Mouse (Mus musculus) layer of hippocampus, adult 9-10 months (tissue): ENCODE measurements around the gene Camta1.

Experiments
- DNase-seq: peaks from one replicate; pipeline ENCODE4 v3.0.0; 2022; ENCODE audit warnings: low spot score

Gene Camta1

DNA sequence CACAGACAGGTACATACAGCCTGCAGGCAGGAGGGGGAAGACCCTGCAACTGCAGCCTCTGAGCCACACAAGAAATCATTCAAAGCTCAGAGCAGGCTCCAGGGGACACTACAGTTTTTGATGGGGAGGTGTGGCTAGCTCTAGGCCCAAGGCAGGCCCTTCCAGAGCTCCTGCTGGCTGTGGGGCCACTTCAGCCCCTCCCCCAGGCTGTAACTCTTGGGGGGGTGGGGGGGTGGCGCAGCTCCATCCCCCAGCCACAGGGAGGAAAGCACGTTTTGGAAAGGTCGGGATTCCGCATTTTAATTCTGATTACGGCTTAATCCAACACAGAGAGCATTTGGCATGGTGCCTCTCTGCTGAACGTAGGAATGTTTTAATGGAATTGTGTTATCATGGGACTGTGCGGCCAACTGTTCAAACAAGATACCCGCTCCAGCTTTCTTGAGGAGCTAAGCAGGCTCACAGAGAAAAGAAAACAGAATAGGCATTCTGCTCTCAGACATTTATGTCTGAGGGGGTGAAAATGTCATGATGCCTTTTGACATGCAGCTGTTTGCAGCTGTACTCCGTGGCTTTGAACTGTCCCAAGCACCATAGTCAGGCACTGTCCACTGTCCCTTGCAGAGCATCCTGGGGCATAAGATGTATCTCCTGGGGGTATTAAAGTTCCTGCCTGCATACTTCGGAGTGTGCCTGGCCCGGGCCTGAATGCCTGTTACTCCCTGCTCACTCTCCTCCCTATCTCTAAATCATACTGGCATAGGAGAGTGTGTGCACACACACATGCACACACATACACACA, 344.5 kb downstream of the Camta1 start:
- DNase-seq, result no peak

DNA sequence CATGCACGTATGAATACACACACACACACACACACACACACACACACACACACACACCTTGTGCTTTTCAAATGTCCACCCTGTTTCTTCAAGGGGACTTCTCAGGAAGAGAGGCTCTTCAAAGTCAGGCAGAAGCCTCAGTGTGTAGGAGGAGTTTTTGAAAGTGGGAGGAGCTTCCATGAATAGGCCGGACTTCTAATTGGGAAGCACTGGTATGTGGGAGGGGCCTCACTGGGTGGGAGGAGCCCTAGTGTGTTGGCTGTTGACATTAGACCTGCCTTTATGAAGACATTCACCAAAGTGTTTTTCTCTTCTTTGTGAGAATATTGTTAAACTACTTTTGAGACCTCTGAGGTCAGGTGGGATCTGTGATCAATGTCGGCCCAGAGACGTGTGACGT, 346.4 kb downstream of the Camta1 start:
- no peak for DNase-seq

DNA sequence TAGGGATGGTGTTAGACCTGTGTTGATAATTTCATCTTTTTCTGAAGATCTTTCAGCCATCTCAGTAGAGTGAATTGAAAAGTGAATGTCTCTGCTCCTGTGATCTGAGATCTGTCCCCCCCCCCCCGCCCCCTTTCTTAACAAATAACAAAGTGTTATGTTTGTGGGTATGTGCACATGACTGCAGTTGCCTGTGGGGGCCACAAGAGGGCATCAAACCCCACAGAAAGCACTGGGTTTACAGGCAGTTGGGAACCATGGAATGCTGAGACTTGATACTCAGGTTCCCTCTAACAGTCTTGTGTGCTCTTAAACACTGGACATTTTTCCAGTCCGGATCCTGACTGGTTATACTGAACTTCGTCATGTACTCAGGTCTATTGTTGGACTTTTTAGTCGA, 350.6 kb downstream of the Camta1 start:
- DNase-seq, result no peak

DNA sequence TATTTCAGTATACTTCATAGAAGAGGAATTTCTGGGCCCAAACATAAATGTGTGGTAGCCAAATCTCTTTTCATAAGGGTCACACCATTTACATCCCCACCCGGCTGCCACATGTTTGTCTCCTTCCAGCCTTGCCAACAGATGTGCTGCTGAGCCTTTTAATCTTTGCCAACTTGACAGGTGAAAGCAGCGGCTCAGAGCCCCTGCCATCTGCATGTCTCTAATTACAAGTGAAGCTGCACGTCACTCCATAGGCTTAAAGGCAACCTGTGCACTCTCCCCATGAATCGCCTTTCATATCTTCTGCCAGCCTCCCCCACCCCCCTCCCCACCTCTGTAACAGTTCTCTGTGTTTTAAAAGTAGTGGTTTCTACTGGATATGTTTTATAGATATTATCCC, 351.3 kb downstream of the Camta1 start:
- no peak for DNase-seq

DNA sequence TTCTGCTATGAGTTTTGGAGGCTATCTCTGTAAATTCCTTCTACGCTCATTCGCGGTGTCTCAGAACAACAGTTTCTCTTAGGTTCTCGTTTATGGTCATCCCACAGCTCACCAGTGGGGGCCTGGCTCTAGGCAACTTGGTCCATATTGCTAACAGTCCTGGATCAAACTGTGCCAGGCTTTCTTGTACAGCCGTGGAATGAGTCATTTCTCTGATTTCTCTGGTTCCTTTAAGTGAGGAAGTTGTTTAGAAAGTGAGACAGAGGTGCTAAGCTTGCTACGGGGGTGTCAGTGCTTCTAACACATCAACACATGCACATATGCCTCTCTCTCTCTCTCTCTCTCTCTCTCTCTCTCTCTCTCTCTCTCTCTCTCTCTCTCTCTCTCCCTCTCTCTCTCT, 355.0 kb downstream of the Camta1 start:
- DNase-seq, result no peak

DNA sequence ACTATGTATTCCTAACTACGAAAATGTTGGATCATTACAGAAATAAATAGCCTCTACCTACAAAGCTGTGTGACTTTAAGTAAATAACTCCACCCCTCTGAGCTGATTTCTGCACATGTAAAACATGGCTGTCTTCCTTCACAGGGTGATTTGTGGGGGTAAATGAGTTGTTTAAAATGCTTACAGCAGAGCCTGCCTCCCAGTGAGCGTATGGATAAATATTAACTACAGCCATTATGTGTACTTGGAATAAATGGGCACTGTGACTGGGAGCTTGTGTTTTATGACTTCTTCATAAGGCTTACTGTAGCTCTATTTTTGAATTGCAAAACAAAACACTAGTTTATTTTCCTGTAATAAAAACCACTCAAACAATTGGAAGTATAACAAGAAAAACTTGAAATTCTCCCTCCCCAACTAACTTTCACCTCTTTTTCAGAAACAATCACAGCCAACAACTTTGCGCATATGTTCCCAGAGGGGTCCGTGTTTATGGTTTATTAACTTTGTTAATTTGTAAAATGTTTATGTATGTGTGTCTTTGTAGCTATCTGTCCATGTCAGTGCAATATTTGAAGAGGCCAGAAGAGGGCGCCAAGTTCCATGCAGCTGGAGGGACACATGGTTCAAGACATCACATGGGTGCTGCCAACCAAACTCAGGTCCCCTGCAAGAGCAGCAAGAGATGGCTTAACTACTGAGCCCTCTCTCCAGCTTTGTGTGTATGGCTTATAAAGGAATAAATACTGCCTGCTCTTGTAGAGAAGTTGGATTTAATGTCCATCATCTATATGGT, 363.0 kb downstream of the Camta1 start:
- no peak for DNase-seq

DNA sequence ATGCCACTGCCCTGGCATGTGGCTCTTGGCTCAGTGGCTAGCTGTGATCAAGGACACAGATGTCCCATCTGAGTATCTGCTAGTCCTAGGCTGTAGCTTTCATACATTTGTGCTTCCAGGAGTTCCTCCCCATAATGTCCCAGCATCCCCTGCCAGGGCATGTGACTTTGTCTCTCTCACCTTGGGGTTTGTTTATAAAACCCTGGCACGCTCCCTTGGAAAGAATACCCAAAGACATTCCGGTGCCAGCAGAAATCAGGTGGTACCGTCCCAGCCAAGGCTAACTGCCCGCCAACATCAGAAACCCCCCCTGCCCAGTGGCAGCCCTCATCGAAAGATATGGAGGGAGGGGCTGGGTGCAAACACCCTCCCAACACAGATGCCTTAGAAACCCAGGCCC, 365.1 kb downstream of the Camta1 start:
- DNase-seq, result no peak

DNA sequence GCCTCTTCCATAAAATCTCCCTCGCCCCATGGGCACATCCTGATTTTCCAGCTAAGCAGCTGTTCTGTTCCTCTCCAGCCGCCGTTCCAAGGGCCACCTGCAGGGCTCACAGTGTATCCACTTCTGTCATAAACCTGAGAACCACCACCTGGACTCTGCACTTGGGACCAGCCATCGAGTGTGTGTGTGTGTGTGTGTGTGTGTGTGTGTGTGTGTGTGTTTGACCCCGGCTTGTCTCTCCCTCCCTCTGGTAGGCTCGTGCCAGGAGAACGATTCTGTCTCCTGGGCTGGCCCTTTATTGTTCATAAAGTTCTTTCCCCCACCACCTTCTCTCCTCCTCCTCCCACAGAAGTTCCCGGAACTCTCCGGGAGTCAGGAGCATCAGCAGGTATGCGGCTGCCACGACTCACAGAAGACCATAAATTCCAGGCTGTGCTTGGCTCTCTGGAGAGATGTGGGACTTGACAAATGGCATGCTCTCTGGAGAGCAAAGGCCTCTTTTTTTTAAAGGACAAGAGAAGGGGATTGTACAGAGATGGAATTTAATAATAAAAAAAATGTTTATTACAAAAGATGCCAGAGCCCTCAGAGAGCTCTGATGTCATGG, 366.3 kb downstream of the Camta1 start:
- no peak for DNase-seq

DNA sequence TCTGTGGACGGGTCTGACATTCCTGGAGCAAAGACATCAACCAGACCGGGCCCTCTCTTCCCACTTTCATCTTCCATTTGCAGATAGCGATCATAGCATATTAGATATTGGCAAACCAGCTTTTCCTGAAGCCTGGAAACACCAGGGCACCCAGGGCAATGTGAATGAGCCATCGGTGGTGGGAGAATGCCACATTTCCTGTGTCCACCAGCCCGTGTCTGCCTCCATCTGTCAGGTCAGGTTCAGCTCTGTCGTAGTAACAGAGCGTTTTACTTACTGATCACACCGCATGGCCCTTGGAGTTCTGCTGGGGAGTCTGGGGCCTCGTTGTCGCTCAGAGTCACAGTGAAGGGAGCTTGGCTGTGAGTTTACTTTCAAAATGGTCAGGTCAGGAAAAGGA, 368.9 kb downstream of the Camta1 start:
- DNase-seq, result no peak

DNA sequence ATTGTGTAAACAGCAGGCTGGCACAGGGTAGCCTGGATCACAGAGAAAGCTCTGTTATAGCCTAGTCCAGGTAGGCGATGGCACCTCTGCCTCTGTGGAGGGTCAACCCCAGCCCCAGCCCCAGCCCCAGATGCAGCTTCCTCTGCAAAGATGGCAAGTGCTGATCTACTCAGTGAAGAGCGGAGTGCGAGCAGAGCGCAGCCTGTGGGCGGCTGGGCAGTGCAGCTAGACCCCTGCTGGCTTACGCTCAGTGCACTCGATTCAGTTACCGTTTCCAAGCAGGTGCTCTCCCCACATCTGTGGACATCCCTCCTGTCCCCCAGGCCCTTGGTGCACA, 377.7 kb downstream of the Camta1 start:
- DNase-seq, result no peak

DNA sequence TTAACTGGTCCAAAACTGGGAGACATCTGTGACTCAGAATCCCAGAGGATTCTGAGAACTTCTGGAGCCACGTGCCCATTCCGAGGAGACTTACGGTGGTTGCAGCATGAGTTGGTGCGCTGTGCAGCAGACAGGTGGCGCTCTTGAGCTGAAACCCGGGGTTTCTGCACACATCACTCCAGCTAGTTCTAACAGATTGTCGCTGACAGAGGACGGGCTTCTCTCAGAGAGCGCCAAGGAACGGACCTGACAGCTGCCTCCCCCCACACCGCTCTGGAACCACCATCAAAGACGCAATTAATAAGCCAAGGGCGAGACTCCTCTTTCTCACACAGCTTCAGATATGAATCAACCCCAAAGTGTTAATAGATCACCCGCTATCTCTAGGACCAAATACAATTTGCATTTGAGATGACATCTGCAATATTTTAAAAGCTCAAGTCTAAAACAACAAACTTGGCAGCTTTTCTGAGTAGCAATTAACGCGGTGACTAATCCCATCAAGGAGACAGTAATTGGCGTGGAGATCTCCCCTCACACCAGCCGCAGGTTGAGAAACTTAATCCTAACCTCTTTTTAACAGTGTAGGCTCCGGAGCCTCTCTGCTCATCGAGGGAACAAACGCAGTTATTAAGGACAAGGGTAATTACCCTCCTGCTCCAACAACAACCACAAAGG, 378.2 kb downstream of the Camta1 start:
- DNase-seq, result peak; percentile 33

DNA sequence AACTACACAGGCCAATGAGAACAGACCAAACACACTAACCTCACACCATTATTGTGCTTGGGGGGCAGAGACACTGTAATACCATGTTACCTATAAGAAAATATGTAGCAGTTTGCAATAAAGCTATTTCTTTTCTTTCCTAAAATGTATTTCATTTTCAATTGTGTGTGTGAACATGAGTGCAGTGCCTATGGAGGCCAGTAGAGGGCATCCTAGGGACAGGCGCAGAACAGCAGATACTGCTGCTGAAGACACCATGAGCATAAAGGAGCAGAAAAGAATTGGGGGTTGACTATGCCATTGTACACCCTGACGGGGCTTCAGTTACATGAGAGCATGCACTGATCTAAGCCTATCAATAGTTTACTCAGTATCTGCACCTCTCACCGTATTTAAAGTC, 380.7 kb downstream of the Camta1 start:
- DNase-seq, result no peak

DNA sequence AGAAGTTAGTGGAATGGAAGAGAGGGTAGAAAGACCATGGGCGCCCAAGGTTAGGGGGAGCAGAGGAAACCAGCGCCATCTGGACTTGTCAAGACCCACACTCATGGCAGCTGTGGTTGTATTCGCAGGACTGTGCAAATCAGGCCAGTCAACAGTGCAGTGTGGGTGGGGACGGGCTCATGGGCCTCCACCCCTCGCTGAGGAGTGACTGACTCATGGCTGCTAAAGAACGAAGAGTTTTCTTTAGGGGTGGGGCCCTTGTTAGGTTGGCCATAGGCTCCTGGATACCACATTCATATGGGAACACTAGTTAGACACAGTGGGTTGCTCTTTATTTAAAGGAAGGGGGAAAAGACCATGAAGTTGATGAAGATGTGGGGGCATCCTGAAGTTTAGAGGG, 383.7 kb downstream of the Camta1 start:
- no peak for DNase-seq

DNA sequence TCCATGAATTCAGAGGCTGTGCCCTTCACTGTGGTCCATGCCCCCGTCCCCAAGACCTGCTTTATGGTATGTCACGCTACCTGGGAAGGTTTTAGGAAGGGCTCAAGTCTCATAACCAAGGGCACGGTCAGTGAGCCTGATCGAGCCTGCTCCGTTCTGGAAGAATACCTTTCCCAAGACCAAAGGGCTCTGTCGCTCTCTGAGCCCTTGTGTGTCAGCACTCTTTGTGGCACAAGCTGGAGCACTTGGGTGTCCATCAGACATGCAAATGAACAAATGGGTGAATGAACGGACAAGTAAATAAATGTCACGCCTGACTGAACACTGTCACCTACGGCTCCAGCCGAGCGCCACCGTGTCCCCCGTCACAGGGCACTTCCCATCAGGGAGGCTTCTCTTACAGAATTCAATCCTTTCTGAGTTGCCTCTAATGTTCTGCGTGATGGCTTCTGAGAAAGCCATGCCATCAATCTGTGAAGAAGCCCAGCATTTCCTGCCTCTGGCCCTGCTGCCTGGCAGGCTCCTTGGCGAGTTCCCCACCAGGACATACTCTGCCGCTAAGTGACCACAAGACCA, 386.7 kb downstream of the Camta1 start:
- DNase-seq, result no peak

DNA sequence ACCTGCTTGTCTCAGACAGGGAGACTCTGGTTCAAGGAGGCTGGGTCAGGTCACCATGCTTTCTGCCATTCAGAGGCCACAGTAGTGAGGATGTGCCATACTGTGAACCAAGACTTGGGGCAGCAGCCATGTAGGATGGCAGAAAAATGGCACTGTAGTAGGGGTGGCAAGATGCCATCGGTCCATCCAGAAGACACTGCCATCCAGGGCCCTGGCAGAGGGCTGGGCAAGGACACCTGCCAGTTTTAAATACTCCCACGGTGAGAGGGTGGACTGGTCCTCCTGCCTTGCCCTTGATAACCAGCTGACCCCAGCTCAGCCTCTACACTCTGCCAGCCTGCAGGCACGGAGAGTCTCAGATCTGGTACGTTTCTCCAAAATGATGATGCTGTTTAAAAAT, 389.8 kb downstream of the Camta1 start:
- no peak for DNase-seq

DNA sequence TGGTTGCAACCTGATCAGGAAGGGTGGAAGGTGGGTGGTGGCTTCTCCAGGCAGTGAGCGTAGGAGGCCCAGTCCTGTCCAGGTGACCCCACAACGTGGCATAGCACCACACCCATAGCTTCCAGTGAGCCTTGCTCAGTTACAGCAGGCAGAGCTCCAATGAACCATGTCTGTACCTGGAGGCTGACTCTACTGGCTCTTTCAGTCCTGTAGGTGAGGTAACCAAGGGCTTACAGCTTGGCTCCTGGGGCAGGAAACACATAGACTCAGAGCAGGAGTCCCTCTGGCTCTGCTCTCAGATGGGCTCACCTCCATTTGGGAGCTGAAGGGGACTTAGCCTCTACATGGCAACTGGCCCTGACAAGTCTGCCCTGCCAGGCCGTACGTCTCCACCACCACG, 393.3 kb downstream of the Camta1 start:
- no peak for DNase-seq

DNA sequence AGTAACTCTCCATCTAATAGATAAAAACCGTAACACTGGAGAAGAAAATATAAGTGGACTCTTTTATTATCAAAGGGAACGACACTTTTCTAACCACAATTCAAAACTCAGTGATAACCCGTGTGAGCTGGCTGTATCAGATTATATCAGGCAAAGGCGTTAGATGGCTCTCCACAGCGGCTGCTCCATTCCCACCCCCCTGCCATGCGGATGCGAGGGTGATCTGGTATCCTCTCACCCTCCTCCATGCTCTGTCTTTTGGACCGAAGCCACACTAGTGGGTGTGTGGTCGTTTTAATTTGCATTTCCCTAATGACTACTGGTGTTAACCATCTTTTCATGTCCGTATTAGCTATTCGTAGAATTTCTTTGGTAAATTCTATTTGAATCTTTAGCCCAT, 403.0 kb downstream of the Camta1 start:
- DNase-seq, result no peak

DNA sequence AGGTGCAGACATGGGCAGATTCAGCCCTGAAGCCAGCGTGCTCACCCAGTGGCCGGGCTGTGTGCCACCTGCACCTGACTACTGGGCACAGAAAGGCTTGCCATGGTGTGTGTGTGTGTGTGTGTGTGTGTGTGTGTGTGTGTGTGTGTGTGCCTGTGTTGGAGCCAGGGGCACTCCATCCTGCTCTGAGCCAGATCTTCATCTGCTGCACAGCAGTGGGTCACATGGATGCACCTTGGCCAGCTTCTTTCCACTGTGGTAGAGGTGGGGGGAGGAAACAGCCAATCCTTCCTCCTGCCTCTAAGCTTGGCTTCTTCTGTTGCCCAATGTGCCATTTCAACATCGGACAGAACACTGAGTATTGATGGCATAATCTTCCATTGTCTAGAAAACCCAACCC, 407.1 kb downstream of the Camta1 start:
- no peak for DNase-seq

DNA sequence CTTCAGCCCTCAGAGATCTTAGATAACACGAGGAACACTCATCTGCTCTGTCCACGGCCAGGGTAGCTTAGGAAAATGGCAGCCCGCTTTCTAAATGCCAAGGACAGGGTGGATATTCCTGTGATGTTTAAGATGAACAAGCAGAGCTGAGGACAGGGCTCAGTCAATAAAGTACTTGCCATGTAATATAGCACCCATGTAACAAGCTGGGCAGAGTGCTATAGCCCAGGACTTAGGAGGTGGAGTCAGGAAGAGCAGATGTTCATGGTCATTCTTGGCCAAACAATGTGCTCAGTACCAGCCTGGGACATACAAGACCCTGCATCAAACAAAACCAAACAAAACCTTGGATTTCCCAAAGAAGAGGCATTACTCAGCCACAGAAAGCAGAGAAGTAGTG, 407.6 kb downstream of the Camta1 start:
- DNase-seq, result no peak

DNA sequence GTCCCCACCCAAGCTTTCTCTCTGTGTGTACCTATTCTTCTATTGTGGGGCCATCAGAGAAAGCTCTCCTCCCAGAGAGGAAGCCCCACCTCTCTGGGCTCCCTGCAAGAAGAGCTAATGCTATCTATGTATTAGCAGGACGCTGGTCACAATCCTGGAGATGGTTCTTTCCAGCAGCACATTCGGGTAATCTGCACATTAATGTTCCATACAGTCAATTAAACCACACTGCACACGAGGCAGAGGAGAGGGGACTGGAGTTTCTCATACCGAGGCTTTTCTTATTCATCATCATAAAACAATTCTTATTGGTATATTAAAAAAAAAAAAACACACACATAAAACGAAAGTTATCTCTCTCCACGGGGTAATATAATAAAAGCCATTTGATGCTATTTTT, 409.8 kb downstream of the Camta1 start:
- no peak for DNase-seq

DNA sequence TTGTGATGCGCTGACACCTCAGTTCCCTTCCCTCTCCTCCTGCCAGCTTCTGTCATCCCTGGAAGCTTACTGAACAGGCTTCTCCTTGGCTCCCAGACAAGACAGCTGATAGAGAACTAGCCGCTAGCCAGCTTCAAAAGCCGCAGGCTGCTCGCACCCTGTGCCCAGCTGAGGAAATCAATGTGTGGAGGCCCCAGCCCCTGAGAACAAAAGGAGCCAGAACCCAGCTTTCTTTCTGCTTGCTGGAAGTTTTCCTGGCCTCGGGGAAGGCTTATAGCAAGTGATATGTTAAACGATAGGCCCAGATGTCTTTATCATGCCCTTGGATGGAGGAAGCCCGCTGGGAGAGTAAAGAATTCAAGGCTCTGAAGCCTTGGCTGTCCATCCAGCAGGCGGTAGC, 411.7 kb downstream of the Camta1 start:
- no peak for DNase-seq

DNA sequence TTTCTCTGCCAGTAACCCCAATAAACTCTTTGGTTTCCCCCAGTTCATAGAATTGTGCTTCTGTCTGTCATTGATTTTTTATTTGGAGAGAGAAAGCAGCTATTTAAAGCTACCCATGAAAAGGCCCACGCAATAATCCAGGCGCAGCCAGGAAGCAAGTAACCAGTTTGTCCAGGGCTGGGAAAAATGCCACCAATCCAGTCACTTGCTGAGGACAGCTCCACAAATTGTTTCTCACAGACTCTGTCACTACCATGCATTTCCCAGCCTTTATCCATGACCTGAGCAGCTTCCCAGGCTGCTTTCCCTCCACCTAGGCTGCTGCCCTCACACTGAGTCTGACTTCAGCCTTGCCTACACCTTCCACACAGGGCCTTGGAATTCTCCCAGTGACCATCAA, 413.3 kb downstream of the Camta1 start:
- peak; percentile 6 for DNase-seq
